Mouse (Mus musculus) brain, embryonic 18.5 days (tissue): ENCODE measurements around the gene Rcan1.

Experiments used
- DNase-seq: peaks from one replicate; pipeline ENCODE4 v3.0.0-alpha.2; 2012; ENCODE audit warnings: low read depth, low spot score

Rcan1 gene

GRCm38 (mm10) chr16:92353295-92353694, 117.4 kb downstream of the Rcan1 start:
- no peak for DNase-seq

GRCm38 (mm10) chr16:92348941-92349340, 121.7 kb downstream of the Rcan1 start:
- DNase-seq, result no peak

GRCm38 (mm10) chr16:92346297-92346916, 124.3 kb downstream of the Rcan1 start:
- DNase-seq, result no peak

- DNase-seq, result no peak
Measured at GRCm38 (mm10) chr16:92345177-92345576, 125.5 kb downstream of the Rcan1 start.
